Mouse (Mus musculus): ENCODE measurements around the gene Tbc1d22a.

- no peak for TF ChIP-seq POLR2A (IDR thresholded peaks at IDR 0.05; ENCODE audit: low read depth, low read length)
- no peak for TF ChIP-seq CTCF (conservative IDR thresholded peaks at IDR 0.05; ENCODE audit: insufficient read depth, insufficient read length, low read depth, low read length)
These were observed 263.3 kb downstream of the Tbc1d22a start for GRCm38 (mm10) chr15:86477471-86477992.

Data from kidney, adult 2 months (tissue).